Mouse (Mus musculus): ENCODE results near the gene Nkpd1. TPM values are rescaled to one million over a fixed set of nuclear protein-coding genes. Genes with fewer than 3 reads are reported as not detected.

The Nkpd1 gene
- total and polyA plus RNA-seq, 3 experiments: 0.14 to 0.38 TPM; not detected in 1

Other genes with a start within 250 kb of the Nkpd1 start
- 10 to 100 TPM; 45.8 to 55.8 TPM for gene Vasp, start 246.0 kb upstream of the Nkpd1 start, total RNA-seq (2021)
- 136 and 143 TPM in 2 replicates for gene Vasp, start 246.0 kb upstream of the Nkpd1 start, polyA plus RNA-seq (2012; rRNA removed)
- not detected for gene Ppm1n, start 237.8 kb upstream of the Nkpd1 start, total RNA-seq (2021)
- 0.09 and 0.68 TPM in 2 replicates for gene Ppm1n, start 237.8 kb upstream of the Nkpd1 start, polyA plus RNA-seq (2012; rRNA removed)
- 1 to 10 TPM; 4.2 to 7.4 TPM for gene Rtn2, start 235.2 kb upstream of the Nkpd1 start, total RNA-seq (2021)
- gene Rtn2, start 235.2 kb upstream of the Nkpd1 start, polyA plus RNA-seq (2012; rRNA removed): 14.6 and 19.4 TPM in 2 replicates
- gene Fosb, start 207.8 kb upstream of the Nkpd1 start, total RNA-seq (2021): 10 to 100 TPM in 1 of 2 experiments, 1 to 10 TPM in 1; 5.8 to 34.5 TPM
- 2.6 and 3.2 TPM in 2 replicates for gene Fosb, start 207.8 kb upstream of the Nkpd1 start, polyA plus RNA-seq (2012; rRNA removed)
- gene Ercc1, start 173.1 kb upstream of the Nkpd1 start, total RNA-seq (2021): 10 to 100 TPM; 36.5 to 40.8 TPM
- 36.3 and 37.8 TPM in 2 replicates for gene Ercc1, start 173.1 kb upstream of the Nkpd1 start, polyA plus RNA-seq (2012; rRNA removed)
- gene Cd3eap, start 158.4 kb upstream of the Nkpd1 start, total RNA-seq (2021): 10 to 100 TPM; 13.2 to 13.3 TPM
- gene Cd3eap, start 158.4 kb upstream of the Nkpd1 start, polyA plus RNA-seq (2012; rRNA removed): 12.3 and 21.5 TPM in 2 replicates
- 1 to 10 TPM; 6.5 to 8.3 TPM for gene Ppp1r13l, start 158.1 kb upstream of the Nkpd1 start, total RNA-seq (2021)
- 16.9 and 20.2 TPM in 2 replicates for gene Ppp1r13l, start 158.1 kb upstream of the Nkpd1 start, polyA plus RNA-seq (2012; rRNA removed)
- 10 to 100 TPM; 21.7 to 25.5 TPM for gene Ercc2, start 135.8 kb upstream of the Nkpd1 start, total RNA-seq (2021)
- 92.3 and 94.7 TPM in 2 replicates for gene Ercc2, start 135.8 kb upstream of the Nkpd1 start, polyA plus RNA-seq (2012; rRNA removed)
- gene Klc3, start 113.7 kb upstream of the Nkpd1 start, total RNA-seq (2021): 1 to 10 TPM in 1 of 2 experiments, under 1 TPM in 1; 0.98 to 5.2 TPM
- 1.3 and 3.7 TPM in 2 replicates for gene Klc3, start 113.7 kb upstream of the Nkpd1 start, polyA plus RNA-seq (2012; rRNA removed)
- gene Ckm, start 113.1 kb upstream of the Nkpd1 start, total RNA-seq (2021): not detected
- 0.84 and 1.0 TPM in 2 replicates for gene Ckm, start 113.1 kb upstream of the Nkpd1 start, polyA plus RNA-seq (2012; rRNA removed)
- gene Mark4, start 59.0 kb upstream of the Nkpd1 start, total RNA-seq (2021): 10 to 100 TPM; 40.5 to 56.8 TPM
- gene Mark4, start 59.0 kb upstream of the Nkpd1 start, polyA plus RNA-seq (2012; rRNA removed): 71.6 and 79.0 TPM in 2 replicates
- gene Exoc3l2, start 54.5 kb upstream of the Nkpd1 start, total RNA-seq (2021): 10 to 100 TPM; 31.9 to 58.8 TPM
- 55.3 and 57.9 TPM in 2 replicates for gene Exoc3l2, start 54.5 kb upstream of the Nkpd1 start, polyA plus RNA-seq (2012; rRNA removed)
- gene Bloc1s3, start 9.5 kb upstream of the Nkpd1 start, total RNA-seq (2021): 10 to 100 TPM in 1 of 2 experiments, 1 to 10 TPM in 1; 9.8 to 13.2 TPM
- 31.9 and 37.2 TPM in 2 replicates for gene Bloc1s3, start 9.5 kb upstream of the Nkpd1 start, polyA plus RNA-seq (2012; rRNA removed)
- gene Trappc6a, start 9.4 kb upstream of the Nkpd1 start, total RNA-seq (2021): 10 to 100 TPM; 70.2 to 81.4 TPM
- gene Trappc6a, start 9.4 kb upstream of the Nkpd1 start, polyA plus RNA-seq (2012; rRNA removed): 253 and 254 TPM in 2 replicates
- gene Ppp1r37, start 45.2 kb downstream of the Nkpd1 start, total RNA-seq (2021): 10 to 100 TPM; 68.3 to 70.8 TPM
- 159 and 163 TPM in 2 replicates for gene Ppp1r37, start 45.2 kb downstream of the Nkpd1 start, polyA plus RNA-seq (2012; rRNA removed)
- gene Zfp296, start 59.4 kb downstream of the Nkpd1 start, total RNA-seq (2021): under 1 TPM; 0.69 to 0.98 TPM
- gene Zfp296, start 59.4 kb downstream of the Nkpd1 start, polyA plus RNA-seq (2012; rRNA removed): 3.1 and 3.4 TPM in 2 replicates
- 10 to 100 TPM; 83.8 to 84.2 TPM for gene Gemin7, start 59.8 kb downstream of the Nkpd1 start, total RNA-seq (2021)
- 177 and 183 TPM in 2 replicates for gene Gemin7, start 59.8 kb downstream of the Nkpd1 start, polyA plus RNA-seq (2012; rRNA removed)
- 10 to 100 TPM; 34.4 to 37.3 TPM for gene Clasrp, start 86.6 kb downstream of the Nkpd1 start, total RNA-seq (2021)
- 280 and 380 TPM in 2 replicates for gene Clasrp, start 86.6 kb downstream of the Nkpd1 start, polyA plus RNA-seq (2012; rRNA removed)
- 10 to 100 TPM; 26.5 to 33.9 TPM for gene Relb, start 111.6 kb downstream of the Nkpd1 start, total RNA-seq (2021)
- 79.2 and 85.8 TPM in 2 replicates for gene Relb, start 111.6 kb downstream of the Nkpd1 start, polyA plus RNA-seq (2012; rRNA removed)
- gene Clptm1, start 147.2 kb downstream of the Nkpd1 start, total RNA-seq (2021): 100 to 1,000 TPM; 151 to 152 TPM
- gene Clptm1, start 147.2 kb downstream of the Nkpd1 start, polyA plus RNA-seq (2012; rRNA removed): 157 and 178 TPM in 2 replicates
- gene Apoc2, start 160.1 kb downstream of the Nkpd1 start, total RNA-seq (2021): 1 to 10 TPM in 1 of 2 experiments, not detected in 1; 3.1 TPM
- 0.28 TPM in 1 of 2 replicates, not detected in the other for gene Apoc2, start 160.1 kb downstream of the Nkpd1 start, polyA plus RNA-seq (2012; rRNA removed)
- gene Gm44805, start 163.6 kb downstream of the Nkpd1 start, total RNA-seq (2021): 1 to 10 TPM; 1.5 to 1.9 TPM
- gene Gm44805, start 163.6 kb downstream of the Nkpd1 start, polyA plus RNA-seq (2012; rRNA removed): 2.3 and 4.1 TPM in 2 replicates
- 100 to 1,000 TPM in 1 of 2 experiments, 10 to 100 TPM in 1; 40.7 to 204 TPM for gene Apoc4, start 163.6 kb downstream of the Nkpd1 start, total RNA-seq (2021)
- gene Apoc4, start 163.6 kb downstream of the Nkpd1 start, polyA plus RNA-seq (2012; rRNA removed): 95.0 and 181 TPM in 2 replicates
- 1,000 to 10,000 TPM in 1 of 2 experiments, 100 to 1,000 TPM in 1; 204 to 1,066 TPM for gene Apoc1, start 174.8 kb downstream of the Nkpd1 start, total RNA-seq (2021)
- 76.5 and 212 TPM in 2 replicates for gene Apoc1, start 174.8 kb downstream of the Nkpd1 start, polyA plus RNA-seq (2012; rRNA removed)
- 1,000 to 10,000 TPM; 1,105 to 1,118 TPM for gene Apoe, start 181.3 kb downstream of the Nkpd1 start, total RNA-seq (2021)
- gene Apoe, start 181.3 kb downstream of the Nkpd1 start, polyA plus RNA-seq (2012; rRNA removed): 1,670 and 1,938 TPM in 2 replicates
- gene Tomm40, start 197.6 kb downstream of the Nkpd1 start, total RNA-seq (2021): 100 to 1,000 TPM; 115 to 143 TPM
- 164 and 165 TPM in 2 replicates for gene Tomm40, start 197.6 kb downstream of the Nkpd1 start, polyA plus RNA-seq (2012; rRNA removed)
- 10 to 100 TPM; 76.9 to 98.1 TPM for gene Nectin2, start 232.6 kb downstream of the Nkpd1 start, total RNA-seq (2021)
- gene Nectin2, start 232.6 kb downstream of the Nkpd1 start, polyA plus RNA-seq (2012; rRNA removed): 138 and 165 TPM in 2 replicates

Measured in adrenal gland, adult 2 months (tissue).